Mouse (Mus musculus) CH12.LX (cell line): ENCODE results near the gene Postn. TPM values are rescaled to one million over a fixed set of nuclear protein-coding genes. Genes with fewer than 3 reads are reported as not detected.

Experiments used
- DNase-seq: peaks from one replicate; pipeline ENCODE4 v3.0.0-alpha.2; 2013; ENCODE audit errors: extremely low read depth
- H3K27ac ChIP-seq: 2 replicates; pipeline ENCODE4 v1.5.1; 2012; ENCODE audit warnings: low read depth, mild to moderate bottlenecking, control low read depth, moderate library complexity; ENCODE audit not compliant: insufficient read depth
- H3K27me3 ChIP-seq: replicated peaks from 2 replicates; pipeline ENCODE3; 2012; ENCODE audit warnings: inconsistent platforms
- H3K36me3 ChIP-seq, 2 experiments: replicated peaks in 1 of 2; 2 replicates each; pipeline versions ENCODE3 to v1.6.1; 2012; ENCODE audit warnings: inconsistent platforms in 1 of 2, low read length in 1 of 2, mild to moderate bottlenecking in 1 of 2, mixed read lengths in 1 of 2, moderate library complexity in 1 of 2; ENCODE audit not compliant: control insufficient read depth in 1 of 2, insufficient read depth in 1 of 2
- H3K4me1 ChIP-seq, 2 experiments: 2 replicates each; pipeline ENCODE4 v1.6.1; 2012; ENCODE audit warnings: inconsistent platforms in 1 of 2, moderate library complexity in 1 of 2; ENCODE audit not compliant: insufficient read depth in 2 of 2, control insufficient read depth in 1 of 2
- H3K4me2 ChIP-seq: 2 replicates; pipeline ENCODE4 v1.6.1; 2012; ENCODE audit warnings: low read depth, mild to moderate bottlenecking, control low read depth; ENCODE audit not compliant: poor library complexity, insufficient read depth, severe bottlenecking
- H3K4me3 ChIP-seq, 3 experiments: fragments of 150-350 bp in 1 of 3; sonication (generic) in 1 of 3; replicated peaks in 1 of 3; 2 replicates each; pipeline versions ENCODE3 to v1.5.1; 2011 to 2012; ENCODE audit warnings: low read depth in 2 of 3, low read length in 2 of 3, mild to moderate bottlenecking in 2 of 3, moderate library complexity in 2 of 3, control low read depth in 1 of 3, improper control_type of control experiment in 1 of 3, inconsistent platforms in 1 of 3, mixed read lengths in 1 of 3; ENCODE audit not compliant: poor library complexity in 1 of 3
- H3K79me2 ChIP-seq: replicated peaks from 2 replicates; pipeline ENCODE4 v1.6.1; 2012; ENCODE audit warnings: mild to moderate bottlenecking, moderate library complexity; ENCODE audit not compliant: control insufficient read depth, poor library complexity, insufficient read depth, severe bottlenecking; ENCODE audit errors: extremely low read depth
- H3K9ac ChIP-seq: 2 replicates; pipeline ENCODE4 v1.6.1; 2012; ENCODE audit warnings: low read depth, mild to moderate bottlenecking, control low read depth, moderate library complexity; ENCODE audit not compliant: insufficient read depth
- H3K9me3 ChIP-seq: replicated peaks from 2 replicates; pipeline ENCODE3; 2012; ENCODE audit warnings: low read length, inconsistent platforms, mixed read lengths
- CHD1 ChIP-seq: IDR thresholded peaks from 2 replicates; pipeline ENCODE4 v1.6.1; 2012; ENCODE audit warnings: low read depth, low read length, improper control_type of control experiment, inconsistent platforms
- CHD2 ChIP-seq: IDR thresholded peaks from 2 replicates; pipeline ENCODE4 v1.6.1; 2011; ENCODE audit warnings: low read length, improper control_type of control experiment
- CTCF ChIP-seq, 2 experiments: IDR thresholded peaks in 1 of 2; conservative IDR thresholded peaks in 1 of 2; 2 replicates each; pipeline ENCODE4 v1.5.1; 2011 to 2012; ENCODE audit warnings: low read depth in 2 of 2, low read length in 2 of 2, improper control_type of control experiment in 1 of 2, inconsistent platforms in 1 of 2, mild to moderate bottlenecking in 1 of 2, moderate library complexity in 1 of 2
- ETS1 ChIP-seq: conservative IDR thresholded peaks from 2 replicates; pipeline ENCODE4 v1.6.1; 2012; ENCODE audit warnings: low read depth, mild to moderate bottlenecking, inconsistent platforms, low read length, improper control_type of control experiment, moderate library complexity
- HCFC1 ChIP-seq: IDR thresholded peaks from 2 replicates; pipeline ENCODE4 v1.6.1; 2012; ENCODE audit warnings: low read depth, mild to moderate bottlenecking, inconsistent platforms, low read length, improper control_type of control experiment
- IRF4 ChIP-seq: IDR thresholded peaks from 2 replicates; pipeline ENCODE4 v1.6.1; 2014; ENCODE audit warnings: low read depth, mild to moderate bottlenecking, inconsistent platforms, low read length, improper control_type of control experiment
- JUN ChIP-seq: IDR thresholded peaks from 2 replicates; pipeline ENCODE4 v1.6.1; 2011; ENCODE audit warnings: low read depth, mild to moderate bottlenecking, low read length, improper control_type of control experiment, moderate library complexity; ENCODE audit not compliant: insufficient read depth
- KAT2A ChIP-seq: IDR thresholded peaks from 2 replicates; pipeline ENCODE4 v1.6.1; 2012; ENCODE audit warnings: low read length, improper control_type of control experiment, inconsistent platforms; ENCODE audit not compliant: insufficient replicate concordance
- MAFK ChIP-seq: IDR thresholded peaks from 2 replicates; pipeline ENCODE4 v1.6.1; 2011; ENCODE audit warnings: low read length, improper control_type of control experiment; ENCODE audit not compliant: insufficient replicate concordance
- MAX ChIP-seq: IDR thresholded peaks from 2 replicates; pipeline ENCODE4 v1.6.1; 2011; ENCODE audit warnings: low read length, improper control_type of control experiment
- MEF2A ChIP-seq: IDR thresholded peaks from 2 replicates; pipeline ENCODE4 v1.6.1; 2014; ENCODE audit warnings: low read depth, mild to moderate bottlenecking, inconsistent platforms, low read length, improper control_type of control experiment, borderline replicate concordance
- MXI1 ChIP-seq: IDR thresholded peaks from 2 replicates; pipeline ENCODE4 v1.6.1; 2011; ENCODE audit warnings: mild to moderate bottlenecking, low read depth, low read length, improper control_type of control experiment
- MYC ChIP-seq: IDR thresholded peaks from 2 replicates; pipeline ENCODE4 v1.6.1; 2011; ENCODE audit warnings: low read depth, mild to moderate bottlenecking, improper control_type of control experiment, low read length
- NELFE ChIP-seq: IDR thresholded peaks from 2 replicates; pipeline ENCODE4 v1.6.1; 2011; ENCODE audit warnings: low read depth, low read length, improper control_type of control experiment
- PAX5 ChIP-seq: IDR thresholded peaks from 2 replicates; pipeline ENCODE4 v1.6.1; 2012; ENCODE audit warnings: low read length, inconsistent platforms, mixed read lengths
- POLR2A ChIP-seq: IDR thresholded peaks from 2 replicates; pipeline ENCODE4 v1.6.1; 2011; ENCODE audit warnings: low read depth, mild to moderate bottlenecking, improper control_type of control experiment, low read length
- RAD21 ChIP-seq: IDR thresholded peaks from 2 replicates; pipeline ENCODE4 v1.6.1; 2011; ENCODE audit warnings: low read depth, mild to moderate bottlenecking, low read length, improper control_type of control experiment, moderate library complexity
- RCOR1 ChIP-seq: conservative IDR thresholded peaks from 2 replicates; pipeline ENCODE4 v1.6.1; 2012; ENCODE audit warnings: low read depth, mild to moderate bottlenecking, inconsistent platforms, low read length, improper control_type of control experiment
- TCF12 ChIP-seq: IDR thresholded peaks from 2 replicates; pipeline ENCODE4 v1.6.1; 2014; ENCODE audit warnings: low read depth, mild to moderate bottlenecking, inconsistent platforms, low read length, improper control_type of control experiment
- UBTF ChIP-seq: IDR thresholded peaks from 2 replicates; pipeline ENCODE4 v1.6.1; 2012; ENCODE audit warnings: low read depth, mild to moderate bottlenecking, inconsistent platforms, low read length, improper control_type of control experiment, moderate library complexity
- USF2 ChIP-seq: conservative IDR thresholded peaks from 2 replicates; pipeline ENCODE4 v1.6.1; 2011; ENCODE audit warnings: low read depth, low read length, improper control_type of control experiment
- ZC3H11A ChIP-seq: IDR thresholded peaks from 2 replicates; pipeline ENCODE4 v1.6.1; 2012; ENCODE audit warnings: low read depth, mild to moderate bottlenecking, inconsistent platforms, low read length, improper control_type of control experiment
- ZMIZ1 ChIP-seq: IDR thresholded peaks from 2 replicates; pipeline ENCODE4 v1.6.1; 2012; ENCODE audit warnings: low read depth, mild to moderate bottlenecking, inconsistent platforms, low read length, improper control_type of control experiment
- dilution Hi-C: fragments of 300-500 bp; cut with MboI; formaldehyde crosslinking; loops from 2 replicates; pipeline ENCODE4 v1.14.3; 2020; ENCODE audit warnings: low sequenced_read_pairs; ENCODE audit not compliant: extremely low pct_unique_long_range_greater_than_20kb, extremely low pct_ligation_motif_present
- in situ Hi-C: fragments of 300-500 bp; cut with MboI; formaldehyde crosslinking; loops from 3 replicates; pipeline ENCODE4 v1.14.3; 2019; ENCODE audit warnings: low sequenced_read_pairs, low pct_ligation_motif_present, low pct_unique_long_range_greater_than_20kb, mixed read lengths
- polyA plus RNA-seq: library from polyadenylated mRNA; unstranded; fragments of >175 nt; gene quantifications from 2 replicates; pipeline ENCODE4 v1.2.1, GENCODE M21; 2012; ENCODE audit warnings: low read depth; ENCODE audit not compliant: insufficient read length
- total RNA-seq, 2 experiments: library from RNA; depleted of rRNA; stranded (reverse); fragments of 300-350 nt in 1 of 2; fragments of >200 nt in 1 of 2; gene quantifications; 2 replicates each; pipeline ENCODE4 v1.2.3; 2012 to 2014

The Postn gene
- total and polyA plus RNA-seq, 3 experiments = 0.59 to 2.6 (median 2.3) TPM

DNA sequence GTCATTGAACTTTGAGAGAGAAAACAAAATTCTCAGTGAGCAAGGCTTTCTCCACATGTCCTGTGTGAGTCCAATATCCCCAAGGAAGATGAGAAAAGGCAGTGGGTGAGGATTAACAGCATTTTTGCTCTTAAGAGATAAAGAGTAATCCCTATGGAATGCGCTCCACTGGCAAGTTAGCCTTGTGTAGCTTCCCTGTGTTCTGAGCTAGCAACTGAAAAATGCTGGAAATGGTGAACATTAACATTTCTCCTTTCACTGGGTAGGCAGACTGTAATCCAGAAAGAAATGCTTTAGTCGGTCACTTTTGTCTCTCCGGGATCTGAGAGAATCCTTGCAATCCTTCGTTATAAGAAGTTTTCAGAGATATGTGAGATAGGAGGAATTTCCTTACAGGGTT is 70.8 kb downstream of the Postn start:
- in situ Hi-C loops = no loop called here

DNA sequence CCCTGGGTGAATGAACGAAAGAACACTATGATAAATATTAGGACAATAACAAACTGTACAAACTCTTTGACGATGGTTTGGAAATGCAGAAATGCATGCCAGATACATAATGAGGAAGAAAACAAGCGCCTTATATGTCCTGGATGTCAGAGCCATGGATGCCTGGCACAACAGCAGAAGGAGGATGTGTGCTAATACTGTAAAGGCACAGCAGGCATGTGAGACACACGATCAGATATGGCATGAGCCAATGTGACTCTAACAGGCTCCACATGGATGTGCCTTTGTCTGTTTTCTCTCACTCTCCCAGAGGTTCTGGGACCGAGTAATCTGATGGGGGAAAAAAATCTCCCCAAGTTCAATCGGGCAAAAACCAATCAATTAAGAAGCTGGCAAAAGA is 71.3 kb downstream of the Postn start:
- dilution Hi-C loops = no loop called here
- no peak overlapping the region for H3K9ac ChIP-seq
- peaks cover 0 to 26% of the 10 kb centered on the region in 2 experiments; a peak in 2 of 4 replicates for H3K4me1 ChIP-seq
- no peak overlapping the region for H3K4me2 ChIP-seq
- TF ChIP-seq RAD21 (no peak), ZC3H11A (no peak), ETS1 (no peak), IRF4 (no peak), MXI1 (no peak), MYC (no peak), HCFC1 (no peak), POLR2A (no peak), TCF12 (no peak), RCOR1 (no peak), NELFE (no peak), CTCF (conservative IDR thresholded peaks at IDR 0.05 in 1 of 2, IDR thresholded peaks at IDR 0.05 in 1 of 2; ENCODE audit: low read depth in 2 of 2, low read length in 2 of 2) (no peak), CHD1 (no peak), UBTF (no peak), MEF2A (no peak), JUN (no peak), ZMIZ1 (no peak), KAT2A (no peak)
- H3K4me3 ChIP-seq = no peak overlapping the region
- in situ Hi-C loops = no loop called here
- H3K79me2 ChIP-seq = no peaks in the 10 kb centered on the region
- no peak overlapping the region for H3K27ac ChIP-seq
- no peaks in the 10 kb centered on the region for H3K27me3 ChIP-seq
- no peaks in the 10 kb centered on the region for H3K9me3 ChIP-seq
- no peaks in the 10 kb centered on the region for H3K36me3 ChIP-seq
- no peak for DNase-seq

More for the DNA sequence above, 70.8 kb downstream of the Postn start:
- Histone ChIP-seq H3K4me2 (no peak overlapping the region), H3K79me2 (no peaks in the 10 kb centered on the region), H3K4me1 (peaks cover 0 to 26% of the 10 kb centered on the region in 2 experiments; a peak in 2 of 4 replicates), H3K36me3 (no peaks in the 10 kb centered on the region), H3K9me3 (no peaks in the 10 kb centered on the region), H3K9ac (no peak overlapping the region)
- DNase-seq = no peak
- dilution Hi-C loops = no loop called here
- no peak for TF ChIP-seq MXI1
- no peak for TF ChIP-seq PAX5
- TF ChIP-seq POLR2A = no peak
- TF ChIP-seq RCOR1 = no peak
- no peak for TF ChIP-seq JUN
- no peak for TF ChIP-seq RAD21
- no peak for TF ChIP-seq TCF12
- TF ChIP-seq MAX = no peak
- TF ChIP-seq USF2 = no peak
- TF ChIP-seq MEF2A = no peak
- no peak for TF ChIP-seq UBTF
- TF ChIP-seq KAT2A = no peak
- no peak for TF ChIP-seq ETS1
- TF ChIP-seq MAFK = no peak
- no peak for TF ChIP-seq CHD1
- TF ChIP-seq CHD2 = no peak
- TF ChIP-seq NELFE = no peak
- TF ChIP-seq, all 38 proteins: peak for 0
- no peak overlapping the region for H3K27ac ChIP-seq
- no peak overlapping the region for H3K4me3 ChIP-seq
- no peaks in the 10 kb centered on the region for H3K27me3 ChIP-seq
